Mouse (Mus musculus) embryonic facial prominence, embryonic 14.5 days (tissue): ENCODE measurements around the gene Mrpl27. TPM values are rescaled to one million over a fixed set of nuclear protein-coding genes. Genes with fewer than 3 reads are reported as not detected.
"Not testable (repeated sequence)": the region's sequence is repeated elsewhere in the genome, so short reads cannot be mapped to it uniquely, and the experiment has no call there.

ENCODE experiments used
- ATAC-seq: fragments of 200-750 bp; cut with Nextera tagmentation; 2 replicates; pipeline ENCODE4 v1.8.0; 2017; ENCODE audit warnings: low read depth, moderate number of reproducible peaks, moderate TSS enrichment
- DNase-seq: peaks from one replicate; pipeline ENCODE4 v3.0.0-alpha.2; 2015; ENCODE audit warnings: low spot score
- H3K27ac ChIP-seq: fragments of 300-500 bp; sonication (generic); replicated peaks from 2 replicates; pipeline ENCODE4 v1.5.1; 2014; ENCODE audit warnings: low read depth, mild to moderate bottlenecking, low read length, moderate library complexity
- H3K27me3 ChIP-seq: fragments of 300-500 bp; sonication (generic); replicated peaks from 2 replicates; pipeline ENCODE4 v1.6.1; 2014; ENCODE audit warnings: low read length; ENCODE audit not compliant: control insufficient read depth, insufficient read depth
- H3K36me3 ChIP-seq: fragments of 300-500 bp; sonication (generic); 2 replicates; pipeline ENCODE4 v1.6.1; 2014; ENCODE audit warnings: low read length, mixed read lengths; ENCODE audit not compliant: control insufficient read depth, insufficient read depth
- H3K4me1 ChIP-seq: fragments of 300-500 bp; sonication (generic); 2 replicates; pipeline ENCODE4 v1.6.1; 2014; ENCODE audit warnings: antibody characterized with exemption, low read length; ENCODE audit not compliant: control insufficient read depth, insufficient read depth
- H3K4me2 ChIP-seq: fragments of 300-500 bp; sonication (generic); 2 replicates; pipeline ENCODE4 v1.6.1; 2014; ENCODE audit warnings: low read depth, mild to moderate bottlenecking, low read length, moderate library complexity, mixed read lengths
- H3K4me3 ChIP-seq: fragments of 300-500 bp; sonication (generic); 2 replicates; pipeline ENCODE4 v1.5.1; 2014; ENCODE audit warnings: low read depth, mild to moderate bottlenecking, low read length
- H3K9ac ChIP-seq: fragments of 300-500 bp; sonication (generic); 2 replicates; pipeline ENCODE4 v1.6.1; 2014; ENCODE audit warnings: low read depth, mild to moderate bottlenecking, low read length, moderate library complexity, mixed read lengths
- H3K9me3 ChIP-seq: fragments of 300-500 bp; sonication (generic); 2 replicates; pipeline ENCODE4 v1.6.1; 2016; ENCODE audit warnings: low read length; ENCODE audit not compliant: control insufficient read depth
- WGBS: fragments of 180-500 bp; shearing (Covaris S2); extraction: QIAGEN DNeasy Blood & Tissue Kit; methylation state at CpG from one replicate; pipeline ENCODE4 v1.1.7; 2014; 5-methylcytosine and 5-hydroxymethylcytosine counted together
- polyA plus RNA-seq: library from polyadenylated mRNA; unstranded; fragments of >200 nt; fragmentation: Nextera tagmentation; extraction: Ambion mirVana; gene quantifications from 2 replicates; pipeline ENCODE4 v1.2.1, GENCODE M21; 2014

The Mrpl27 gene
- polyA plus RNA-seq, 1 experiment from 2014 or later = 98.3 TPM

GRCm38 (mm10) chr11:94677607-94678145 lies 24.1 kb downstream of the Mrpl27 start:
- Histone ChIP-seq H3K9ac (peak overlapping the region; percentile 95), H3K4me2 (peak overlapping the region; percentile 91), H3K9me3 (0 out of 2 replicates have a peak, but pooled peaks cover 3% of the 10 kb centered on the region), H3K4me1 (peaks cover 28% of the 10 kb centered on the region), H3K36me3 (no peaks in the 10 kb centered on the region), H3K4me3 (peak overlapping the region; percentile 98), H3K27me3 (no peaks in the 10 kb centered on the region), H3K27ac (peak overlapping the region; percentile 71)
- no peak for ATAC-seq
- whole genome bisulfite sequencing = 18% methylated on average over 15 of the region's 15 CpGs
- peak; percentile 30 for DNase-seq

- H3K4me3 ChIP-seq = no peak overlapping the region
- H3K4me1 ChIP-seq = peaks cover 18% of the 10 kb centered on the region
- H3K27me3 ChIP-seq = no peaks in the 10 kb centered on the region
- ATAC-seq (no peak), DNase-seq (no peak)
- no peak overlapping the region for H3K4me2 ChIP-seq
- H3K9me3 ChIP-seq = 0 out of 2 replicates have a peak, but pooled peaks cover 3% of the 10 kb centered on the region
- no peaks in the 10 kb centered on the region for H3K36me3 ChIP-seq
- H3K9ac ChIP-seq = no peak overlapping the region
- no peak overlapping the region for H3K27ac ChIP-seq
Measured at GRCm38 (mm10) chr11:94680639-94681038, 27.1 kb downstream of the Mrpl27 start.

- Histone ChIP-seq H3K4me1 (peaks cover 10% of the 10 kb centered on the region; the same call in 1 of the 2 replicates), H3K4me2 (no peak overlapping the region), H3K27me3 (no peaks in the 10 kb centered on the region), H3K9me3 (0 out of 2 replicates have a peak, but pooled peaks cover 3% of the 10 kb centered on the region), H3K4me3 (no peak overlapping the region), H3K36me3 (no peaks in the 10 kb centered on the region), H3K27ac (no peak overlapping the region), H3K9ac (no peak overlapping the region)
- ATAC-seq (no peak), DNase-seq (peak; percentile 11)
- WGBS = 80% methylated on average over 4 of the region's 4 CpGs
Measured at GRCm38 (mm10) chr11:94681640-94682039, 28.1 kb downstream of the Mrpl27 start.

- Histone ChIP-seq H3K4me2 (no peak overlapping the region), H3K4me1 (peaks cover 10% of the 10 kb centered on the region; the same call in 1 of the 2 replicates), H3K36me3 (no peaks in the 10 kb centered on the region), H3K9me3 (0 out of 2 replicates have a peak, but pooled peaks cover 3% of the 10 kb centered on the region), H3K27me3 (no peaks in the 10 kb centered on the region), H3K27ac (no peak overlapping the region), H3K4me3 (no peak overlapping the region), H3K9ac (no peak overlapping the region)
- ATAC-seq (no peak), DNase-seq (no peak)
- 75% methylated on average over 7 of the region's 7 CpGs for WGBS
Measured at GRCm38 (mm10) chr11:94682427-94682826, 28.9 kb downstream of the Mrpl27 start.

- Histone ChIP-seq H3K36me3 (no peaks in the 10 kb centered on the region), H3K4me1 (no peaks in the 10 kb centered on the region), H3K9me3 (no peaks in the 10 kb centered on the region), H3K9ac (no peak overlapping the region), H3K4me3 (no peak overlapping the region), H3K27me3 (no peaks in the 10 kb centered on the region), H3K4me2 (no peak overlapping the region), H3K27ac (no peak overlapping the region)
- DNase-seq = no peak
- WGBS = 78% methylated on average over 6 of the region's 6 CpGs
- no peak for ATAC-seq
Measured at GRCm38 (mm10) chr11:94687178-94687577, 33.6 kb downstream of the Mrpl27 start.

- H3K27me3 ChIP-seq, H3K9me3 ChIP-seq, H3K27ac ChIP-seq, H3K4me2 ChIP-seq, H3K36me3 ChIP-seq, H3K4me1 ChIP-seq, ATAC-seq, DNase-seq, H3K4me3 ChIP-seq, H3K9ac ChIP-seq: not testable (repeated sequence)
Measured at GRCm38 (mm10) chr11:94692502-94692901, 38.9 kb downstream of the Mrpl27 start.

- WGBS = 64% methylated on average over 6 of the region's 6 CpGs
Measured at GRCm38 (mm10) chr11:94695508-94695907, 41.9 kb downstream of the Mrpl27 start.

GRCm38 (mm10) chr11:94697140-94697539 lies 43.6 kb downstream of the Mrpl27 start:
- H3K9ac ChIP-seq = no peak overlapping the region
- no peak overlapping the region for H3K4me3 ChIP-seq
- no peak overlapping the region for H3K27ac ChIP-seq
- H3K4me1 ChIP-seq = no peaks in the 10 kb centered on the region; the same call in 1 of the 2 replicates
- no peak for DNase-seq
- ATAC-seq = no peak
- WGBS = 85% methylated on average over 2 of the region's 2 CpGs
- no peaks in the 10 kb centered on the region for H3K36me3 ChIP-seq
- no peaks in the 10 kb centered on the region for H3K27me3 ChIP-seq
- no peaks in the 10 kb centered on the region for H3K9me3 ChIP-seq
- H3K4me2 ChIP-seq = no peak overlapping the region

More at GRCm38 (mm10) chr11:94695508-94695907, 41.9 kb downstream of the Mrpl27 start:
- Histone ChIP-seq H3K4me2 (no peak overlapping the region), H3K27ac (no peak overlapping the region), H3K9ac (no peak overlapping the region), H3K4me1 (no peaks in the 10 kb centered on the region), H3K36me3 (no peaks in the 10 kb centered on the region), H3K27me3 (no peaks in the 10 kb centered on the region), H3K4me3 (no peak overlapping the region), H3K9me3 (no peaks in the 10 kb centered on the region)
- DNase-seq = no peak
- ATAC-seq = no peak
